ENCODE assay signal across 1 mouse cellular context in the genomic region with DNA sequence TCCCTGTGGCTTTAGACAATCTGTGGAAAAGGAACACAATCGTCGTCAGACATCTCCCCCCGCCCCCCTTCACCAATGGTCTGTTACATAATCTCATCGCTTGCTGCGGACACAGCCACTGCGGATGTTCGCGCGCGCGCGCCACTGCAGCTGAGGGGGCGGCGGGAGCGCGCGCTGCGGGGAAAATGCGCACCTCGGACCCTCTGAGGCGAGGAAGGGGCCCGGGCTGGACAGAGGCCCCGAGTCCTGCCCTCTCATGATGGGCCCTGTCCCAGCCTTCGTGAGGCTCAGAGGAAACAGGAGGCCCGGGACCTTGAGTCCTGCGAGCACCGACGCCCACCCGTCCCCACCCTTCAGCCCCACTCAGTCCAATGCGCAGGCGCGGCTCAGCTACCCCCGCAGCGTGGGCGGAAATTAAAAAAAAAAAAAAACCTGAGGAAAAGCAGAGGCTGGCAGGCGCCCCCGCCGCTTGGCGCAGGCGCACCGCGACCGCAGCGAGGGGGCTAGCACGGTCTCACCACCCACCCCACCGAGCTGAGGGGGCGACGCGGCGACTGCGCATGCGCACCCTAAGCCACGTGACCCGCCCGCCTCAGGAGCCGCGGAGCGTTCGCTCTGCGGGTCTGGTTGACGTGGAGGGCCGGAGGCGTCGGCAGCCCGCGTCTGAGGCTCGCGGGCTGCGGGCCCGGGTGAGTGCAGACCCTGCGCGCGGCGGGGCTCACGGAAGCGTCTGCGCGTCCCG.
A peak's percentile ranks its signal among the peaks of the same experiment; 100 is the strongest.
TF ChIP-seq lines count a peak whose summit lies in the region.

A gene (plus strand): TSS at position 446 of the 742 bp plus-strand sequence.

TF ChIP-seq in CH12.LX, 34 proteins besides CTCF, POLR2A, EP300 and RAD21 (continued from another document):
- TF ChIP-seq IRF4 (IDR thresholded peaks at IDR 0.05; ENCODE audit: low read depth, low read length) (peak; percentile 26; the same call in 1 of the 2 replicates), CHD1 (IDR thresholded peaks at IDR 0.05; ENCODE audit: low read depth, low read length) (no peak), E2F4 (IDR thresholded peaks at IDR 0.05; ENCODE audit: insufficient replicate concordance, low read depth, low read length) (no peak), NELFE (IDR thresholded peaks at IDR 0.05; ENCODE audit: low read depth, low read length) (peak; percentile 88), CHD2 (IDR thresholded peaks at IDR 0.05; ENCODE audit: low read length) (no peak), MAX (IDR thresholded peaks at IDR 0.05; ENCODE audit: low read length) (peak; percentile 94), ELF1 (IDR thresholded peaks at IDR 0.05; ENCODE audit: low read depth, low read length) (peak; percentile 26), ZNF384 (IDR thresholded peaks at IDR 0.05; ENCODE audit: low read depth, low read length) (peak; percentile 94), MYC (IDR thresholded peaks at IDR 0.05; ENCODE audit: low read depth, low read length) (peak; percentile 28; the same call in 1 of the 2 replicates), RCOR1 (conservative IDR thresholded peaks at IDR 0.05; ENCODE audit: low read depth, low read length) (peak; percentile 66; the same call in 1 of the 2 replicates), SMC3 (IDR thresholded peaks at IDR 0.05; ENCODE audit: low read depth, low read length) (no peak), NRF1 (IDR thresholded peaks at IDR 0.05; ENCODE audit: low read depth, low read length) (peak; percentile 93), PAX5 (IDR thresholded peaks at IDR 0.05; ENCODE audit: low read length) (no peak), HCFC1 (IDR thresholded peaks at IDR 0.05; ENCODE audit: low read depth, low read length) (peak; percentile 64), SIN3A (IDR thresholded peaks at IDR 0.05; ENCODE audit: low read length) (peak; percentile 89; the same call in 1 of the 2 replicates), BHLHE40 (IDR thresholded peaks at IDR 0.05; ENCODE audit: low read depth, low read length) (peak; percentile 87), JUND (conservative IDR thresholded peaks at IDR 0.05; ENCODE audit: low read depth, low read length) (no peak), MEF2A (IDR thresholded peaks at IDR 0.05; ENCODE audit: borderline replicate concordance, low read depth, low read length) (no peak; the same call in 1 of the 2 replicates), MAZ (IDR thresholded peaks at IDR 0.05; ENCODE audit: low read depth, low read length) (peak; percentile 88), UBTF (IDR thresholded peaks at IDR 0.05; ENCODE audit: low read depth, low read length) (peak; percentile 80; the same call in 1 of the 2 replicates), TBP (conservative IDR thresholded peaks at IDR 0.05; ENCODE audit: low read depth, low read length) (0 out of 2 replicates have a peak, but pooled peaks have one; percentile 32), POLR2AphosphoS2 (IDR thresholded peaks at IDR 0.05; ENCODE audit: low read depth, low read length) (no peak; the same call in 1 of the 2 replicates), USF2 (conservative IDR thresholded peaks at IDR 0.05; ENCODE audit: low read depth, low read length) (peak; percentile 91), JUN (IDR thresholded peaks at IDR 0.05; ENCODE audit: insufficient read depth, low read depth, low read length) (no peak), KAT2A (IDR thresholded peaks at IDR 0.05; ENCODE audit: insufficient replicate concordance, low read length) (0 out of 2 replicates have a peak, but pooled peaks have one; percentile 49), TCF12 (IDR thresholded peaks at IDR 0.05; ENCODE audit: low read depth, low read length) (peak; percentile 75), ZC3H11A (IDR thresholded peaks at IDR 0.05; ENCODE audit: low read depth, low read length) (no peak), MXI1 (IDR thresholded peaks at IDR 0.05; ENCODE audit: low read depth, low read length) (peak; percentile 92; the same call in 1 of the 2 replicates), ETS1 (conservative IDR thresholded peaks at IDR 0.05; ENCODE audit: low read depth, low read length) (0 out of 2 replicates have a peak, but pooled peaks have one; percentile 27), MAFK (IDR thresholded peaks at IDR 0.05; ENCODE audit: insufficient replicate concordance, low read length) (no peak)
